Mouse (Mus musculus) lung, adult 18-20 months (tissue): ENCODE results near the gene Abcc3.

Source experiments
- DNase-seq, 2 experiments: peaks; one replicate each; pipeline ENCODE4 v3.0.0; 2022; ENCODE audit warnings: mixed read lengths in 2 of 2

Gene Abcc3

GRCm38 (mm10) chr11:94322636-94323035 is 70.2 kb downstream of the Abcc3 start:
- DNase-seq, result no peak

- DNase-seq, result peak; percentile 93 to 94
Observed at GRCm38 (mm10) chr11:94321931-94322400, 70.8 kb downstream of the Abcc3 start, which contains the start of gene Luc7l3. TSS of gene Luc7l3 (minus strand) at chr11:94321988.

- peak in 1 of 2 experiments; percentile 65 for DNase-seq
Observed at GRCm38 (mm10) chr11:94320969-94321930, 71.5 kb downstream of the Abcc3 start.

- DNase-seq, result no peak
Observed at GRCm38 (mm10) chr11:94318056-94318455, 74.7 kb downstream of the Abcc3 start.

- DNase-seq, result no peak
Observed at GRCm38 (mm10) chr11:94317515-94317914, 75.3 kb downstream of the Abcc3 start.

GRCm38 (mm10) chr11:94317014-94317413 is 75.8 kb downstream of the Abcc3 start:
- DNase-seq, result no peak

GRCm38 (mm10) chr11:94316528-94316927 is 76.3 kb downstream of the Abcc3 start:
- DNase-seq, result no peak

- no peak for DNase-seq
Observed at GRCm38 (mm10) chr11:94315308-94315707, 77.5 kb downstream of the Abcc3 start.

- DNase-seq, result no peak
Observed at GRCm38 (mm10) chr11:94314098-94314652, 78.6 kb downstream of the Abcc3 start.

- no peak for DNase-seq
Observed at GRCm38 (mm10) chr11:94312733-94313132, 80.1 kb downstream of the Abcc3 start.

- DNase-seq, result no peak
Observed at GRCm38 (mm10) chr11:94294996-94295845, 97.6 kb downstream of the Abcc3 start.
